Mouse (Mus musculus) liver, adult 2 months (tissue): ENCODE measurements around the gene Atp8a2. TPM values are rescaled to one million over a fixed set of nuclear protein-coding genes. Genes with fewer than 3 reads are reported as not detected.
"Not testable (repeated sequence)": the region's sequence is repeated elsewhere in the genome, so short reads cannot be mapped to it uniquely, and the experiment has no call there.

Experiments
- DNase-seq: peaks from one replicate; pipeline ENCODE4 v3.0.0-alpha.2; 2011; ENCODE audit warnings: low read depth, low spot score; ENCODE audit errors: extremely low read depth
- H3K27ac ChIP-seq: fragments of 200-500 bp; replicated peaks from 2 replicates; pipeline ENCODE4 v1.5.1; 2012; ENCODE audit warnings: low read depth, mild to moderate bottlenecking, control low read depth, inconsistent platforms, low read length; ENCODE audit not compliant: insufficient read depth
- H3K27me3 ChIP-seq: fragments of 200-500 bp; 2 replicates; pipeline ENCODE4 v1.6.1; 2012; ENCODE audit warnings: mild to moderate bottlenecking, moderate library complexity, low read length, inconsistent platforms; ENCODE audit not compliant: control insufficient read depth, insufficient read depth
- H3K36me3 ChIP-seq: fragments of 200-500 bp; 2 replicates; pipeline ENCODE4 v1.6.1; 2012; ENCODE audit warnings: low read length, inconsistent platforms; ENCODE audit not compliant: control insufficient read depth, insufficient read depth
- H3K4me1 ChIP-seq: fragments of 200-500 bp; 2 replicates; pipeline ENCODE4 v1.6.1; 2011; ENCODE audit warnings: low read length; ENCODE audit not compliant: control insufficient read depth, insufficient read depth
- H3K4me3 ChIP-seq: fragments of 200-500 bp; 2 replicates; pipeline ENCODE4 v1.5.1; 2011; ENCODE audit warnings: low read depth, mild to moderate bottlenecking, control low read depth, low read length, moderate library complexity; ENCODE audit not compliant: insufficient read depth
- H3K79me2 ChIP-seq: fragments of 200-500 bp; 2 replicates; pipeline ENCODE4 v1.6.1; 2012; ENCODE audit warnings: inconsistent platforms, mild to moderate bottlenecking, low read length, moderate library complexity; ENCODE audit not compliant: control insufficient read depth, insufficient read depth
- H3K9ac ChIP-seq: fragments of 200-500 bp; 2 replicates; pipeline ENCODE4 v1.6.1; 2012; ENCODE audit warnings: low read depth, mild to moderate bottlenecking, control low read depth, inconsistent platforms, low read length
- CTCF ChIP-seq: fragments of 200-500 bp; IDR thresholded peaks from 2 replicates; pipeline ENCODE4 v1.5.1; 2011; ENCODE audit warnings: low read depth, low read length, control low read depth
- POLR2A ChIP-seq: fragments of 200-500 bp; IDR thresholded peaks from 2 replicates; pipeline ENCODE4 v1.6.1; 2011; ENCODE audit warnings: low read length, control low read depth; ENCODE audit not compliant: insufficient read depth; ENCODE audit errors: extremely low read depth
- WGBS: fragments of 180-500 bp; shearing (Covaris S2); methylation state at CpG from one replicate; pipeline ENCODE4 v1.1.7; 2018; 5-methylcytosine and 5-hydroxymethylcytosine counted together
- polyA plus RNA-seq: library from polyadenylated mRNA; depleted of rRNA; stranded (reverse); fragments of >200 nt; gene quantifications from 2 replicates; pipeline ENCODE4 v1.2.3, GENCODE M21; 2012
- total RNA-seq: library from RNA; depleted of rRNA; stranded (reverse); fragments of >200 nt; gene quantifications from 2 replicates; pipeline ENCODE4 v1.2.3, GENCODE M21; 2014

Gene Atp8a2
- total and polyA plus RNA-seq, 2 experiments: 0.02 to 0.18 TPM

DNA sequence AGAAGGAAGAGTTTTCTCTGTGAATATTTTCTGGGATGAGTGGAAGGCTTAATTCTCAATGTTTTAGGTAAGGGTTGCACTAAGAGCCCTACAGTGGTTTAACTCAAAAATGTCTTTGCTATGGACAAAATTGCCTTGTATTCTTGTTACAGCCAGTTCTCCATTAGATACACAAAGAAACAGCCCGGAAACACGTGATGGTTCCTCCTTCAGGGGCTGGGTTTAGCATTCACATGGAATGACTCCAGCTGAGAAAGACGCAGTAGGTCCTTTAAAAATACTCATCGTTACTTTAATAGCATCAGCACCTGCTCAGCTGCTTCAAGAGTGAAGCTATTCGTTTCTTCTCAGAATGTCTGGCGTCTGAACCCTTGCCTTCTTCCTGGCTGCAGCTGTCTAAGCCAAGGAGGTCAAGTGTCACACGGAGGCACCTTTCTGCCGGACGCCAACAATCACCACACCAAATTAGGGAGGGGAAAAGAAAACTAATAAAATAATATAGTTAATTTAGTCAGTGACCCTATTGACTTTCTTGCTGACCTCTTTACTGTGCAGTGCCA is 572.6 kb downstream of the Atp8a2 start:
- TF ChIP-seq CTCF (no peak), POLR2A (no peak)
- Histone ChIP-seq H3K79me2 (no peaks in the 10 kb centered on the region), H3K27me3 (peaks cover 11% of the 10 kb centered on the region), H3K36me3 (no peaks in the 10 kb centered on the region), H3K27ac (no peak overlapping the region), H3K4me1 (no peaks in the 10 kb centered on the region), H3K9ac (no peak overlapping the region), H3K4me3 (no peak overlapping the region)
- 64% methylated on average over 9 of the region's 9 CpGs for WGBS
- no peak for DNase-seq

DNA sequence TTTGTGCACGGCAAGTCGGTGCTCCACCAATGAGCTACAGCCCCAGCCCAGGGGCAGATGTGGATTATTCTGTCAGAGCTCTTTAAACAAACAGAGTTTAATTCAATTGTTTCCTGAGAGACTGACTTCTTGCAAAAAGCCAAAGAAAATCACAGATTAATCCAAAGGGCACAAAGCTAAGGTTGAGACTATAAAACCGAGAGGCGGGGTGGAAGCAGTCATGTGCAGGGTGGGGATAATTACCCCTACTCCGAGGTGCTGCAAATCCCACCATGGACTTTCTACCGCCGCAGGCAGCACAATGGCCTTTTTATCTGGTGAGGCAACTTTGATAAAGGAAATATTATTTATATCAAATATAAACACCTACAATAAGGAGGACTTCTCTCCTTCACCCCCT is 580.2 kb downstream of the Atp8a2 start:
- TF ChIP-seq POLR2A (no peak), CTCF (no peak)
- WGBS: 83% methylated on average over 7 of the region's 7 CpGs
- no peaks in the 10 kb centered on the region for H3K27me3 ChIP-seq
- no peak for DNase-seq
- no peak overlapping the region for H3K27ac ChIP-seq
- no peak overlapping the region for H3K9ac ChIP-seq
- no peak overlapping the region for H3K4me3 ChIP-seq
- no peaks in the 10 kb centered on the region for H3K79me2 ChIP-seq
- no peaks in the 10 kb centered on the region for H3K36me3 ChIP-seq
- H3K4me1 ChIP-seq: no peaks in the 10 kb centered on the region

DNA sequence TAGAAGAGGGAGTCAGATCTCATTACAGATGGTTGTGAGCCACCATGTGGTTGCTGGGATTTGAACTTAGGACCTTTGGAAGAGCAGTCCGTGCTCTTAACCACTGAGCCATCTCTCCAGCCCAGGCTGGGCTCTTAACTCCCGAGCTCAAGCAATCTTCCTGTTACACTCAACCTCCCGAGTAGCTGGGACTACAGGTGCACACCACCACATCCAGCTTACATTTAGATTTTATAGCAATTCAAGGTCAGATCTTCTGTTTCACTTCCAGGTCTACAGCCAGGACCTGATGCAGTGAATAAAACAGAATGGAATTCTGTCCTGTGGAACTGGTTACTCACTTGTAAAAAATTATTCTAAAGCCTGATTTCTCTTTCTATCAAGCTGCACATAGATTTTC is 582.8 kb downstream of the Atp8a2 start:
- not testable (repeated sequence) for H3K4me1 ChIP-seq, H3K9ac ChIP-seq, H3K36me3 ChIP-seq, DNase-seq, H3K79me2 ChIP-seq, H3K27ac ChIP-seq, H3K4me3 ChIP-seq, H3K27me3 ChIP-seq
- WGBS: 67% methylated on average over 3 of the region's 3 CpGs

GRCm38 (mm10) chr14:59612920-59613625 is 583.9 kb downstream of the Atp8a2 start:
- TF ChIP-seq CTCF (peak; percentile 51; the same call in 1 of the 2 replicates), POLR2A (no peak)
- DNase-seq: peak; percentile 9
- WGBS: 53% methylated on average over 14 of the region's 14 CpGs
- no peaks in the 10 kb centered on the region for H3K79me2 ChIP-seq
- no peaks in the 10 kb centered on the region for H3K27me3 ChIP-seq
- no peaks in the 10 kb centered on the region for H3K36me3 ChIP-seq
- no peak overlapping the region for H3K4me3 ChIP-seq
- H3K4me1 ChIP-seq: no peaks in the 10 kb centered on the region
- H3K9ac ChIP-seq: no peak overlapping the region
- H3K27ac ChIP-seq: no peak overlapping the region

DNA sequence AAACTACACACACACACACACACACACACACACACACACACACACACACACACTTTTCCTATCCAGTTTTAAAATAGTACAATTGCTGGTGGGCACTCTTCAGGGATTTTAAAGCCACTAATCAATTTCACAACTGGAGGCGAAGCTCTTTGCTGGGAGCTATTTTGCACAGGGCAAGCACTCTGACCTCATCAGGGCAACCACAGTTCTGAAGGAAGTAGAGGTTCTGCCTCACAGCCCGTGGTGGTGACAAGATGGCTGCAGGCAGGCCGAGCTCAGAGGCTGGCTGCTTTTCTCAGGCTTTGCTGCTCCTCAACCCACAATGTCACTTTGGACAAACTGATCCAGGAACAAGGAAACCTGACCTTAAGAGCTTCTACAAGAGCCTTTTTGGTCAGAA is 590.0 kb downstream of the Atp8a2 start:
- Histone ChIP-seq H3K27ac (no peak overlapping the region), H3K79me2 (no peaks in the 10 kb centered on the region), H3K9ac (no peak overlapping the region), H3K4me1 (no peaks in the 10 kb centered on the region), H3K36me3 (no peaks in the 10 kb centered on the region), H3K4me3 (no peak overlapping the region), H3K27me3 (no peaks in the 10 kb centered on the region)
- no peak for DNase-seq
- TF ChIP-seq POLR2A (no peak), CTCF (no peak)
- 57% methylated on average over 3 of the region's 3 CpGs for WGBS

DNA sequence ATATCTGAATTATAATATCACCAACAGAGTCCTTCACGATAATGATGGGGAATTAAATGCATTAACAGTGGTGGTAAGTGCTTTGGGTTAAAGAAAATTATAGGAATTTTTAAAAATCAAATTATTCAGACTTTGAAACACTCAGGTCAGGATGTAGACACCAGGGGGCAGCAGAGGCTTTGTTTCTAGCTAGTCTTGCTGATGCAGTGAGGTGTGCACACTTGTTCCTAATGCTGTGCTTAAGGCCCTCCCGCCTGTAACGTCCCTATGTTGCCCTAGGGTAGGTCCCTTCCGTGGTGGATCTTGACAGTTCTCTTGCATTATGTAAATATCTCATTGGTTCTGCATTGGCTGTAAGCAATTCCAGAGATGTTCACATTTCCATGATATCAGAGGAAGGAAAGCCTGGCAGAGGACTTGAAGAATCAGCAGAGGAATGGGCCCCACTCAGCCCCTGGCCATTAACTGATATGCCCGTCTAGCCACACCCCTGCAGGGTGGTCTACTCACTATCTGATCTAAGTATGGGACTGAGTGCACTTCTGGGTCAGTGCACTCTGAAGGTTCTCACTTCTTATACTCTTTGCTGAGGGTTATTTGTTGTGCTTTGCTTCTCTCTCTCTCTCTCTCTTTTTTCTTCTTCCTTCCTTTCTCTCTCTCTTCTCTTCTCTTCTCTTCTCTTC is 591.2 kb downstream of the Atp8a2 start:
- Histone ChIP-seq H3K4me1 (no peaks in the 10 kb centered on the region), H3K9ac (no peak overlapping the region), H3K36me3 (no peaks in the 10 kb centered on the region), H3K4me3 (no peak overlapping the region), H3K27me3 (no peaks in the 10 kb centered on the region), H3K27ac (no peak overlapping the region), H3K79me2 (no peaks in the 10 kb centered on the region)
- WGBS: 16% methylated on average over 5 of the region's 5 CpGs
- DNase-seq: peak; percentile 41
- TF ChIP-seq POLR2A (no peak), CTCF (peak; percentile 60)
